Mouse (Mus musculus): ENCODE data around the gene Ccdc30. TPM values are rescaled to one million over a fixed set of nuclear protein-coding genes. Genes with fewer than 3 reads are reported as not detected.
A peak's percentile ranks its signal among the peaks of the same experiment; 100 is the strongest.

Gene Ccdc30
- polyA plus RNA-seq, 1 experiment from 2014 or later = 22.1 TPM

- DNase-seq (ENCODE audit: low spot score) = no peak
These were observed 1.9 kb upstream of the Ccdc30 start for GRCm38 (mm10) chr4:119417270-119417669.

GRCm38 (mm10) chr4:119412791-119413190 is 2.5 kb downstream of the Ccdc30 start:
- DNase-seq (ENCODE audit: low spot score) = peak; percentile 20

DNA sequence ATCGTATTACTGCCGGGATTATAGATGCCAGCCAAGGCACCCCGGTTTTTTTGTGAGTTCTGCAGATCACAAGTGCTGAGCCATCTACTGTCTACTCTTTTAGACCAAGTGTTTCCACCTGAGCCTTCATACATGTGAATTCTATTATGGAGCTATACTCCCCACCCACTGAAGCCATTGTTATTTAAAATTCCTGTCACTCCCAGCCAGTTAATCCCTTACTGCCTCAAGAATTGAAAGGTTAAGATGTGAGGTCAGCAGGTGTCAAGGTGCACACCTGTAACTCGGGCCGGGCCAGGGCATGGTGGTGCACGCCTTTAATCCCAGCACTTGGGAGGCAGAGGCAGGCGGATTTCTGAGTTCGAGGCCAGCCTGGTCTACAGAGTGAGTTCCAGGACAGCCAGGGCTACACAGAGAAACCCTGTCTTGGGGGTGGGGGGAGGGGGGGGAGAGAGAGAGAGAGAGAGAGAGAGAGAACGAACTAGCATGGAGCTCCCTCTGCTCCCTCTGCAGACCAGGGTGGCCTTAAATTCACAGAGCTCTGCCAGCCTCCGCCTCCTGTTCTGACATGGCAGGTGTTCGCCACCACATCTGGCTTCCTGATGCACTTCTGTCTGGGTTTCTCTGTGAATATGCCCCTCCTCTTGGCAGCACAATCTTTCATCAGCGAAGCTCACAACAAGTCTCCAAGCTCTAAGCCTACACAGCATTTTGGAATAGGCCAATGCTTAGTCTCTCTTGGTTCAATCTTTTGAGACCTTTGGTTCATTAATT is 3.3 kb downstream of the Ccdc30 start:
- peak; percentile 56 for DNase-seq (ENCODE audit: low spot score)

DNA sequence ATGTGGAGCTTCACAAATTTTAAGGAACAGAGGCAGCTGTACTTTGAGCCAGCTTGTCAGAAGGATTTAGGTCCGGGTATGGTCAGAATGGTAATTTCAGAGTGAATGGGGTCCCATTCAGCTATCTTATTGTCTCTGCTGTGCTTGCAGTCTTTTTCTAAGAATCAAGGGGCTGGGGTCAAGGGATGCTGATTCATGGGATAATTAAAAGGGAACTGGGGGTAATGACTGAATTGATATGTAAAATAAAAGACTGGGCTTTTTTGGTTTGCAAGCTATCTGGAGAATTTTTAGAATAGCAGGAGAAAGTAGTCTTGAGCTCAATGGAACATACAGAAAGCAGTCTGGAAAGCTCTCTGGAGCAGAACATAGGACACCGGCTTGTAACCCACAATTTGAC is 11.9 kb downstream of the Ccdc30 start:
- no peak for DNase-seq (ENCODE audit: low spot score)

DNA sequence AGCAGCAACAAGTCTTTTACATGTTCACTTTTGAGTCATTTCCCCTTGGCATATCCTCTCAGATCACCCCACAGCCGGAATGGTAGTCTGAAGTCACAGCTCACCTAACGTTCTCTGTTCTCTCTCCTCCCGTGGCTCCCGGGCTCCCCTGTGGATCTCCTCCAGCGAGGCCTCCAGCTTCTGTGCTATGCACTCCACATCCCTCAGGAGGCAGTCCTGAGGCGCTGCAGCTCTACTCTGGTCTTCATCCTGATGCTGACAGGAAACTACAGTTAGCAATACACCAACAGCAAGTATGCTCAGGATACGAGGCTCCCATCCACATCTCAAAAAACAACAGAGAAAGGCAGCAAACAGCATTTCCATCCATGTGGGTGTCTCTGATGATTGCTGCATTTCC is 14.4 kb downstream of the Ccdc30 start:
- DNase-seq (ENCODE audit: low spot score) = no peak

DNA sequence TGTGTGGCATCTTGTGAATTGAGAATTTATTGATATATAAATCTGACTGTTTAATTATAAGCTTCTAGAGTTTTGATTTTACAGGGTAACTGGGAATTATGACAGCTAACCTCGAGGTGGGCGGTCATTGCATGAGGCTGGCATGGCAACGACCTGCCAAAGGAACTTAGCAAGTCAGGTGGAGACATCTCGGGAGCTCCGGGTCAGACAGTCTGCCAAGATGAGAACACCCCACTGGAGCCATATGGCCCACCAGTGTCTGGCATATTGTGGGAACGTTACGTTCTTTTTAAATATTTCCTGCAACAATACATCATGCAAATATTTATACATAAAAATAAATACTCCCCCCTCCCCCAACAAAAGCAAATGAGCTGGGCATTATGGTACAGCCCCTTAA is 16.6 kb downstream of the Ccdc30 start:
- no peak for DNase-seq (ENCODE audit: low spot score)

- DNase-seq (ENCODE audit: low spot score) = peak; percentile 39
These were observed 25.0 kb downstream of the Ccdc30 start for GRCm38 (mm10) chr4:119390369-119390768.

- DNase-seq (ENCODE audit: low spot score) = no peak
These were observed 26.1 kb downstream of the Ccdc30 start for GRCm38 (mm10) chr4:119389184-119389583.

DNA sequence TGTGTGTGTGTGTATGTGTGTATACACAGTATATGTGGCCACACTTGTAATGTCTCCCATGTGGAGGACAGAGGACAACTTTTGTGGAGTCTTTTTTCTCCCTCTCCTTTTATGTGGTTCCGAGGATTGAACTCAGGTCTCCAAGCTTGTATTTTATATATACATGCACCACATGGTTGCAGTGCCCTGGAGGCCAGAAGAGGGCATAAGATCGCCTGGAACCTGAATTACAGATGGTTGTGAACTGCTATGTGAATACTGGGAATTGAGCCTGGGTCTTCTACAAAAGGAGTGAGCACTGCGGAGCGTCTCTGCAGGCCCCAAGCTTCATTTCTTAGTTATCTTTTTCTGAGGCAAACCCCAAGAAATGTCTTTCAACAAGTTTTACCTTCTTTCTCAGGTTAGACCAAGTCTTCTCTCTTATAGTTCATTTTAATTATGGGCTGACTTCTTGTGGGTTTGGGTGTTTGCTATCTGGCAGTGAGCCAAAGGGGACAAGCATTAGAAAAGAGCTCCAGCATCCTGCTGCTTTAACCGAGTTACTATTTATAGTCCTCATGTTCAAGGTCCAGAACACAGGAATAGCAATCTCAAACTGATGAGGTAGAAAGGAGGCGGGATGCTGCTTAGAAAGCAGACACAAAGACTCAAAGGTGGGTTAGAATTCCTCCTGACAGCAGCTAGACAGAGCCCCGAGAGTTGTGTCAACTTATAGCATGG is 33.7 kb downstream of the Ccdc30 start:
- no peak for DNase-seq (ENCODE audit: low spot score)

DNA sequence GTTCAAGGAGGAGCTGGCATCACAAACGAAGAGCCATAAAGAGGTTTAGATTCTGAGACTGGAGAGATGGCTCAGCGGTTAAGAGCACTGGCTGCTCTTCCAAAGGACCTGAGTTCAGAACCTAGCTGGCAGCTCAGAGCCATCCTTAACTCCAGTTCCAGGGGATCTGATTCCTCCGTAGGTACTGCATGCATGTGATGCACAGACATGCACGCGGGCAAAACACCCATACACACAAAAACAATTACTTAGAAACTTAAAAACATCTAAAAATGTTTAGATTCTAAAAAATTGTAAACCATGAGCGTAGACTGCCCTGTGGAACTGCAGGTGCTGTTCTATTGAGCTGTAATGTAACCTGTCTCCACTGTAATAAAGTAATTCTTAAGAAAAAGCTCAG is 45.9 kb downstream of the Ccdc30 start:
- no peak for DNase-seq (ENCODE audit: low spot score)

- DNase-seq (ENCODE audit: low spot score) = no peak
These were observed 48.4 kb downstream of the Ccdc30 start for GRCm38 (mm10) chr4:119366758-119367526.

DNA sequence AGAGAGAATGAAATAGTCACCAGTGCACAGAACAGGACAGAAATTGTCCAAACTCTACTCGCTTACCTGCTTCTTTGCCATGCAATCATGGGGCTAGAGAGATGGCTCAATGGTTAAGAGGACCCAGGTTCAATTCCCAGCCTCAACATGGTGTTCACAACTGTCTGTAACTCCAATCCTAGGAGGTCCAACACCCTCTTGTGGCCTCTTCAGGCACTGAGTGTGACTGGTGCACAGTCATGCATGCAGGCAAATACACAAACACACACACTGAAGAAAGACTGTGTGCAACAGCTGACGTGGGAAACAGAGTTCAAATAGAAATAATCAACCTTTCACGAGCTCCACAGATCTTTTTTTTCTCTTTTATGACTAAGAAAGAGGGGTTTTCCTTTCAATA is 53.1 kb downstream of the Ccdc30 start:
- no peak for DNase-seq (ENCODE audit: low spot score)

GRCm38 (mm10) chr4:119359196-119359971 is 55.9 kb downstream of the Ccdc30 start:
- peak; percentile 65 for DNase-seq (ENCODE audit: low spot score)

- DNase-seq (ENCODE audit: low spot score) = no peak
These were observed 69.8 kb downstream of the Ccdc30 start for GRCm38 (mm10) chr4:119345508-119345907.

DNA sequence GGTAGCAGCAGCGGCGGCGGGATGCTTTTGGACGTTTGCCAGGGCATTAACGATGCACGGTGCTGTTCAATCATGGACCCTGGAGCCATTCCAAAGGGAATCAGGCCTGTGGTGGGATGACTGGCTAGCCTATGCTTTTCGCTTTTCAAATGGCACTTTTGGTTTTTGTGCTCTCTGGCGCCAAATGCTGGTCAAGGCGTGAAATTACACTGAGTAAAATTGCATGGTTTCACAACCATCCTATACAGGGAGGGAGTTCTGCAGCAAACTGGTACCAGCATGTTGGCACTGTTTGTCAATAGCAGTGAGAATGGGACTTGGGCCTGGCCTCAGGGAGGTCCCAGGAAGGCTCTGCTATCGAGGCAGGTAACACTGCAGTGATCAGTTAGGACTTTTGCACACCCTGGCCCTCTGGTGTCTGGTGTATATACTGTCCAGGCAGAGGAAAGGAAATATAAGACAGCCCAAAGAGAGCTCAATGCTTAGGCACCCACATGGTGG is 76.4 kb downstream of the Ccdc30 start:
- peak; percentile 41 for DNase-seq (ENCODE audit: low spot score)

DNA sequence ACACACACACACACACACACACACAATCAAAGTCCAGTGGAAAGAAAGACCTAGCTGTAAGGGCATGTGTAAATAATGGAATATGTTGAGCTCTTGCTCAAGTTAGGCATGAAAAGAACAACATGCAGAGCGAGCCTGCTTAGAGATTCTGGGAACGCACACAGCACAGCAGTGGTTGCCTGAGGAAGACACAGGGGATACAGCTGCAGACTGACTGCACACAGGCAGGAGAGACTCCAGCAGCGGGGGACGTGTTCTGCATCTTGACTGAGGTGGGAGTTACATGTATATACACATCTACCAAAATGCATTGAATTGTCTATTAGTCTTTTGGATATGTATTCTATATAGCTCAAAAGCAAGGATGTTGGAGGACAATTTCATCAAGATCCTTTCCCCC is 76.9 kb downstream of the Ccdc30 start:
- DNase-seq (ENCODE audit: low spot score) = no peak

DNA sequence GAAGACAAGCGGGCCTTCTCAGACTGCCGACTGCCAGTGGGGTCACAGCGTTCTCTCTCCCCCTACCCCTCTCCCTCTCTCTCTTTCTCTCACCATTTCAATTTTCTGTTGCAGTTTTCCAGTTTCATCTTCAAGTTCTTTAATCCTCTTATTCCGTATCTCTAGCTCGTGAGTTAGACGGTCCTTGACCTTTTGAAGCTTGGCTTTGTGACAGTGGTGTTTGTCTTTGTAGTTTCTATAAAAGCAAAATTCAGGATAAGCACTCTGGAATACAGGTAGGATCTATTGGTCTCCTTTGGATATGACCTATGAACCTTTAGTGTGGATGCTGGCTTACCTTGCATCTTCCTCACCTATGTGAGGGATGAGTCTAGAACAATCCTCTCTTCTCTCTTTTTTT is 81.8 kb downstream of the Ccdc30 start:
- DNase-seq (ENCODE audit: low spot score) = no peak

- DNase-seq (ENCODE audit: low spot score) = no peak
These were observed 94.3 kb downstream of the Ccdc30 start for GRCm38 (mm10) chr4:119320896-119321550.

- peak; percentile 96 for DNase-seq (ENCODE audit: low spot score)
These were observed 95.0 kb downstream of the Ccdc30 start, which contains the start of gene Ppih for GRCm38 (mm10) chr4:119320131-119320830. Gene Ppih (minus strand): TSS chr4:119320546.

- DNase-seq (ENCODE audit: low spot score) = no peak
These were observed 101.6 kb downstream of the Ccdc30 start for GRCm38 (mm10) chr4:119313756-119314155.
